Mouse (Mus musculus) kidney, embryonic 14.5 days (tissue): ENCODE data around the gene Rere. TPM values are rescaled to one million over a fixed set of nuclear protein-coding genes. Genes with fewer than 3 reads are reported as not detected.

ENCODE experiments used
- ATAC-seq: fragments of 200-750 bp; cut with Nextera tagmentation; 2 replicates; pipeline ENCODE4 v1.8.0; 2017; ENCODE audit warnings: moderate number of reproducible peaks, mild to moderate bottlenecking, moderate TSS enrichment, moderate library complexity; ENCODE audit not compliant: low FRiP score, low TSS enrichment
- H3K27ac ChIP-seq: fragments of 300-500 bp; sonication (generic); 2 replicates; pipeline ENCODE4 v1.5.1; 2014; ENCODE audit warnings: low read depth, mild to moderate bottlenecking, low read length, moderate library complexity, mixed read lengths
- H3K27me3 ChIP-seq: fragments of 300-500 bp; sonication (generic); 2 replicates; pipeline ENCODE4 v1.6.1; 2014; ENCODE audit warnings: mild to moderate bottlenecking, low read length; ENCODE audit not compliant: control insufficient read depth, insufficient read depth
- H3K36me3 ChIP-seq: fragments of 300-500 bp; sonication (generic); 2 replicates; pipeline ENCODE4 v1.6.1; 2014; ENCODE audit warnings: low read length, mixed read lengths; ENCODE audit not compliant: control insufficient read depth, insufficient read depth
- H3K4me1 ChIP-seq: fragments of 300-500 bp; sonication (generic); 2 replicates; pipeline ENCODE4 v1.6.1; 2014; ENCODE audit warnings: low read length, mixed read lengths; ENCODE audit not compliant: control insufficient read depth, insufficient read depth
- H3K4me2 ChIP-seq: fragments of 300-500 bp; sonication (generic); replicated peaks from 2 replicates; pipeline ENCODE4 v1.6.1; 2014; ENCODE audit warnings: low read depth, mild to moderate bottlenecking, low read length
- H3K4me3 ChIP-seq: fragments of 300-500 bp; sonication (generic); 2 replicates; pipeline ENCODE4 v1.5.1; 2014; ENCODE audit warnings: mild to moderate bottlenecking, low read length
- H3K9ac ChIP-seq: fragments of 300-500 bp; sonication (generic); 2 replicates; pipeline ENCODE4 v1.6.1; 2014; ENCODE audit warnings: low read depth, mild to moderate bottlenecking, low read length, moderate library complexity
- H3K9me3 ChIP-seq: fragments of 300-500 bp; sonication (generic); 2 replicates; pipeline ENCODE4 v1.6.1; 2016; ENCODE audit warnings: low read length; ENCODE audit not compliant: control insufficient read depth
- WGBS: fragments of 180-500 bp; shearing (Covaris S2); extraction: QIAGEN DNeasy Blood & Tissue Kit; methylation state at CpG from one replicate; pipeline ENCODE4 v1.1.7; 2014; 5-methylcytosine and 5-hydroxymethylcytosine counted together
- polyA plus RNA-seq: library from polyadenylated mRNA; unstranded; fragments of >200 nt; fragmentation: Nextera tagmentation; extraction: Ambion mirVana; gene quantifications from 2 replicates; pipeline ENCODE4 v1.2.1, GENCODE M21; 2014

Gene Rere
- polyA plus RNA-seq, 1 experiment from 2014 or later: 49.9 TPM

DNA sequence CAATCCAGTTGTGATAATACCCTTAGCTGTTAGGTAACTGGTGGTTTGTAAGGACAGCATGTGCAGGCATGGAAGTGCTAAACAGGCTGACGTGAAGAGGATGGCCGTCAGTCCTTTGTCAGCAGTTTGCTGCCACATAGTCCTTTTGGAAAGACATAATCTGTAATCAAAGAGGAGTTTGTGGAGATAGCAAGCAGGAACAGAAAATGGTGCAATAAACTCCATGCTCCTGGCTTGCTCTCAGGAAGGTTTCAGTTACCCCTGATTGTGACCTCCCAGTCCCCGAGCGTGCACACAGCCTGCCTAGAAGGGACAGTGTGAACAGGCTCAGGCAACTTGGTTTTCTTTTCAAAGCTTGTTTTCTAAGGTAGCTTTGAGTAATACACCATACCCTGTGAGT is 175.9 kb downstream of the Rere start:
- no peaks in the 10 kb centered on the region for H3K9me3 ChIP-seq
- H3K9ac ChIP-seq: no peak overlapping the region
- H3K27ac ChIP-seq: 0 out of 2 replicates have a peak overlapping the region, but pooled peaks have one; percentile 47
- no peak overlapping the region for H3K4me2 ChIP-seq
- H3K4me1 ChIP-seq: peaks cover 36% of the 10 kb centered on the region
- no peak overlapping the region for H3K4me3 ChIP-seq
- H3K27me3 ChIP-seq: no peaks in the 10 kb centered on the region
- no peak; the same call in 1 of the 2 replicates for ATAC-seq
- H3K36me3 ChIP-seq: no peaks in the 10 kb centered on the region
- 58% methylated on average over 4 of the region's 4 CpGs for WGBS

DNA sequence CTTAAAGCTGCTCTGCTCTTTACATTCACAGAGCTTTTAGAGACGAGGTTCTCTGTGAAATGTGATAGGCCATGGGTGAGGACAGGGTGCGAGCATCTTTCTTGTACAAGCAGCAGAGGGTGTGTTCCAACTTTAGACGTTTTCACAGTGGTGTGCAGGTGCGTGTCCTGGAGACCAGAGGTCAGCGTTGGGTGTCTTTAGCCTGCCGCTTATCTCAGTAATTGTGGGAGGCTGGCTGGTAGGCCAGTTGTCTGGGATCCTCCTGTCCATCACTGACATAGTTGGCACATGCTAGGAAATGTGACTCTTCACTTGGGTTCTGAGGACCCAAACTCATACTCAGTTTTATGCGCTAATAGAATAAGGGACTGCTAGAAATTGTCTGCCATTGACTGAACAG is 176.3 kb downstream of the Rere start:
- WGBS: 49% methylated on average over 7 of the region's 7 CpGs
- no peak overlapping the region for H3K4me3 ChIP-seq

DNA sequence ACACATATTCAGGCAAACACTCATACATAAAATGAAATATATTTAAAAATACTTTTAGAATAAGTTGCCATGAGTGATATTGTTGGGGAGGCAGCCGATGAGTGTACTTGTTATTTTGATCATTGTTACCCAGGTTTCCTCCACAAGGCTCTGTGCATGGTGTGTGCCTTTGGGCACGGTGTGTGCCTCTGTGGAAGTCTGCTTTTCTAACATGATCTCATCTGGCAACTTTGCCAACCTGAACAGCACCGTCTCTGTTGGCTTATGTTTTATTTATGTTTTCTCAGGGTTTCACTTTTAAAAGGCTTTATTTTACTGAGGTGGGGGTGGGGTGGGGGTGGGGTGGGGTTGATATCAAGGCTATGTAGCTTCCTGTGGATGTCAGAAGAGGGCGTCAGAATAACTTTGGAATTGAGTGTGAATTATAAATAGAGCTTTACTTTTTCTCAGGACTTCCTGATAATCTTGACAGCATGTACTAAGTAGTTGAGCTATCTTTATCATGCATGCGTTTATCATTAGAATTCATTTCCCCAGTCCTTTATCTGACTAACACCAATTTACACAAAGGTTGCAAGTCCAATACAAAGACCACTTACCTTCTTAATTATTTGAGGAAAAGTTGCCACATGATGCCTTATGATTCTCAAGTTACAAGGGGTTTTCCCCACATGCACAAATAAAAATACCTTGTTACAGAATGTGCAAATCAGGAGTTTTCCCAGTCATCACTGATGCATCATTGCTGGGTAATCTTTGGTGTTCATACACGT is 177.8 kb downstream of the Rere start:
- no peak overlapping the region for H3K27ac ChIP-seq
- no peak overlapping the region for H3K4me2 ChIP-seq
- 64% methylated on average over 6 of the region's 6 CpGs for WGBS
- no peak overlapping the region for H3K4me3 ChIP-seq
- no peaks in the 10 kb centered on the region for H3K9me3 ChIP-seq
- no peak overlapping the region for H3K9ac ChIP-seq
- ATAC-seq: no peak
- H3K27me3 ChIP-seq: no peaks in the 10 kb centered on the region
- H3K36me3 ChIP-seq: no peaks in the 10 kb centered on the region
- H3K4me1 ChIP-seq: peaks cover 34% of the 10 kb centered on the region

More for the DNA sequence above, 176.3 kb downstream of the Rere start:
- ATAC-seq: no peak
- no peak overlapping the region for H3K27ac ChIP-seq
- H3K9me3 ChIP-seq: no peaks in the 10 kb centered on the region
- H3K9ac ChIP-seq: no peak overlapping the region
- H3K4me2 ChIP-seq: no peak overlapping the region
- H3K27me3 ChIP-seq: no peaks in the 10 kb centered on the region
- H3K36me3 ChIP-seq: no peaks in the 10 kb centered on the region
- peaks cover 36% of the 10 kb centered on the region for H3K4me1 ChIP-seq

GRCm38 (mm10) chr4:150460451-150460850 is 179.0 kb downstream of the Rere start:
- H3K4me2 ChIP-seq: no peak overlapping the region
- no peak overlapping the region for H3K9ac ChIP-seq
- no peaks in the 10 kb centered on the region for H3K27me3 ChIP-seq
- no peak overlapping the region for H3K27ac ChIP-seq
- no peaks in the 10 kb centered on the region for H3K9me3 ChIP-seq
- ATAC-seq: no peak
- WGBS: 73% methylated on average over 5 of the region's 5 CpGs
- no peaks in the 10 kb centered on the region for H3K36me3 ChIP-seq
- peaks cover 29% of the 10 kb centered on the region for H3K4me1 ChIP-seq
- H3K4me3 ChIP-seq: no peak overlapping the region

- no peaks in the 10 kb centered on the region for H3K27me3 ChIP-seq
- ATAC-seq: no peak
- H3K4me3 ChIP-seq: no peak overlapping the region
- no peak overlapping the region for H3K4me2 ChIP-seq
- 67% methylated on average over 5 of the region's 5 CpGs for WGBS
- H3K9ac ChIP-seq: no peak overlapping the region
- H3K4me1 ChIP-seq: peaks cover 29% of the 10 kb centered on the region
- no peaks in the 10 kb centered on the region for H3K9me3 ChIP-seq
- no peaks in the 10 kb centered on the region for H3K36me3 ChIP-seq
- no peak overlapping the region for H3K27ac ChIP-seq
These were observed 179.6 kb downstream of the Rere start for GRCm38 (mm10) chr4:150461011-150461410.

DNA sequence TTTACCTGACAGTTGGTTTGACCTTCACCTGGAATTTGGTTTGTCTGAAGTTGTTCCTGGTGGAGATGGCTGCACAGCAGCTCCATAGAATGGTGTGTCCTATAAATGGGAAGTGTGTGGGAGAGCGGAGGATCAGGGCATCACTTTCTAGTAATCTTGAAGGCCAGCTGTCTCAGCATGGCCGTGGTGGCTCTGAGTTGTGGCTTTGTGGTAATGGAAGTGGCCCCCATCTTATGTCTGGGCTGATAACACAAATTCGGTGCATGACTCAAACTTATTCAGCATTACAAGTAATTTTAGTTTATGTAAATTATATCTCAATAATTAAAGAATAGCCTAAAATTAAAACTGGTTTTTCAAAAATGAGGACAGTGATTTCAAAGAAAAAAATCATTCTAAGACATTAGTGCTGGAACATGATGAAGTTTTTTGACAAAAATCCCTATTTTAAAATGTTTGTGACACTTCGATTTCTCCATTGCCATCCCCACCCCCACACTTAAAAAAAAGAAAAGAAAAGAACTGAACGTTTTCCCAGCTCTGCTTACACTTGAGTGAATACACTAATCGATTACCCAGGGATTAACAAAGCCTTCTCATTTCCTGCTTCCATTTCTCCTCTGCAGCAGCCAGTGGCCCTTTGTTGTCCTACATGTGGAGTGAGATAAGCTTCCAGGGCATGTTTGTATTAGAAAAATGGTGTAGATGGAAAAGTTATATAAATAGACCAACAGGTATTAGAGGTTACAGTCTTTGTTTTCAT is 180.2 kb downstream of the Rere start:
- no peak overlapping the region for H3K9ac ChIP-seq
- 37% methylated on average over 6 of the region's 6 CpGs for WGBS
- H3K36me3 ChIP-seq: no peaks in the 10 kb centered on the region
- H3K4me1 ChIP-seq: peaks cover 26% of the 10 kb centered on the region
- ATAC-seq: no peak
- no peaks in the 10 kb centered on the region for H3K9me3 ChIP-seq
- H3K4me2 ChIP-seq: no peak overlapping the region
- no peaks in the 10 kb centered on the region for H3K27me3 ChIP-seq
- no peak overlapping the region for H3K4me3 ChIP-seq
- H3K27ac ChIP-seq: no peak overlapping the region; the same call in 1 of the 2 replicates

DNA sequence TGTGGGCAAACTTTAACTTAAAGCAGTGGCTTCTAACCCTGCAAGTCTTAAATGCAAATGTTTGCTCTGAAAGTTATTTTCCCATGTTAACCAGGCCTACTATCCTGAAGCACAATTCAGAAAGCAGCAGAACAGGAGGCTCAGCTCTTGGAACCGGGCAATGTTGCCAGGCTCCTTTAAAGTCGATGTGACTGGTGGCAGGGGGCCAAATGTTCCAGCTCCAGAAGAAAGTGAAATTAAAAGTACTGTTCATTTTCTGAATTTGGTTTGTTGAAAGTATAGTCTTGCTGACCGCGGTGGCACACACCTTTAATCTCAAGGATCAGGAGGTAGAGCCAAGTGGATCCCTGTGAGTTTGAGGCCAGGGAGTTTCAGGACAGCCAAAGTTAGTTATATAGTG is 180.9 kb downstream of the Rere start:
- Histone ChIP-seq H3K9ac (no peak overlapping the region), H3K4me3 (no peak overlapping the region)

DNA sequence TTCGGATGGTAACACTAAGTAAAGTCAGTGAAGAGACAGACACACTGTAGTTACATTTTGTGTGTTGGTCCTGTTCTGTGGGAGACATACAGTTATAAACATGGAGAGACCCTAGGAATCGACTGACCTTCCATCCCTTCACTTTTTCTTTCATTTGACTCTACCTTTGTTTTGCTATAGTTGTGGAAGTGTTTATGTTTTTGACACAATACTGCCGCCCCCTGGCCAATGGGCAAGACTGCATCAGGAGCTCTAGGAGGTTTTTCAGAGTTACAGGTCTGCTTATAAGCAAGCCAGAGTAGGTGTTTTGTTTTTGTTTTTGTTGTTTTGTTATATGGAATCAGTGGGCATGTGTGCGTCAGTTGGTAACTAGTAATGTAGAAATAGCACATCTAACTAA is 184.3 kb downstream of the Rere start:
- H3K9me3 ChIP-seq: no peaks in the 10 kb centered on the region

More for the DNA sequence above, 180.9 kb downstream of the Rere start:
- Histone ChIP-seq H3K27ac (peak overlapping the region; percentile 49; the same call in 1 of the 2 replicates), H3K27me3 (no peaks in the 10 kb centered on the region), H3K4me2 (no peak overlapping the region), H3K36me3 (no peaks in the 10 kb centered on the region), H3K9me3 (no peaks in the 10 kb centered on the region), H3K4me1 (peaks cover 18% of the 10 kb centered on the region)
- 65% methylated on average over 4 of the region's 4 CpGs for WGBS
- ATAC-seq: no peak

DNA sequence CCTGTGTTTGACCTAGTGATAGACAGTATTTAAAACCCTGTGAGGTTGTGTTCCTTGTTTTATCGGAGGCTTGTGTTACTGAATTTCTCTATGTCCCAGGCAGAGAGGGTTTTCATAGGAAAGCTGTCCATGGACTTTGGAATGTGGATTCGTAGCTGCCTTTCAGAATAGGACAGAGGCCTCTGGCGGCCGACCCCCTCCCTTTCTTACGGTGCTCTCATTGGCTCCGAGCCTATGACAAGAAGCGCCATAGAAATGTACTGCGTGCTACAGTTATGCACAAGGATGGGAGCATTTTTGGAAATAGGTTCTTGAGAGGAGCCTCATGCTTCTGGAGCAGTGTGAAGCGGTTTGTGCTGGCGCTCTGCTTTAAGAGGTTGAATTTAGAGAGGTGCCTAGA is 187.8 kb downstream of the Rere start:
- Histone ChIP-seq H3K9me3 (no peaks in the 10 kb centered on the region), H3K27me3 (no peaks in the 10 kb centered on the region), H3K36me3 (peaks cover 14% of the 10 kb centered on the region; the same call in 1 of the 2 replicates), H3K9ac (no peak overlapping the region), H3K27ac (no peak overlapping the region), H3K4me2 (no peak overlapping the region), H3K4me1 (peaks cover 6% of the 10 kb centered on the region; the same call in 1 of the 2 replicates), H3K4me3 (no peak overlapping the region)
- ATAC-seq: no peak
- 81% methylated on average over 10 of the region's 10 CpGs for WGBS

More for the DNA sequence above, 184.3 kb downstream of the Rere start:
- peaks cover 9% of the 10 kb centered on the region; the same call in 1 of the 2 replicates for H3K36me3 ChIP-seq
- WGBS: 50% methylated on average over 4 of the region's 4 CpGs
- H3K4me2 ChIP-seq: no peak overlapping the region
- no peak overlapping the region for H3K4me3 ChIP-seq
- no peak overlapping the region for H3K27ac ChIP-seq
- no peak for ATAC-seq
- H3K9ac ChIP-seq: no peak overlapping the region
- H3K27me3 ChIP-seq: no peaks in the 10 kb centered on the region
- peaks cover 8% of the 10 kb centered on the region; the same call in 1 of the 2 replicates for H3K4me1 ChIP-seq
